Mouse (Mus musculus): ENCODE measurements around the gene Camk2g.
A peak's percentile ranks its signal among the peaks of the same experiment; 100 is the strongest.
"Not testable (repeated sequence)": the region's sequence is repeated elsewhere in the genome, so short reads cannot be mapped to it uniquely, and the experiment has no call there.

Gene Camk2g

DNA sequence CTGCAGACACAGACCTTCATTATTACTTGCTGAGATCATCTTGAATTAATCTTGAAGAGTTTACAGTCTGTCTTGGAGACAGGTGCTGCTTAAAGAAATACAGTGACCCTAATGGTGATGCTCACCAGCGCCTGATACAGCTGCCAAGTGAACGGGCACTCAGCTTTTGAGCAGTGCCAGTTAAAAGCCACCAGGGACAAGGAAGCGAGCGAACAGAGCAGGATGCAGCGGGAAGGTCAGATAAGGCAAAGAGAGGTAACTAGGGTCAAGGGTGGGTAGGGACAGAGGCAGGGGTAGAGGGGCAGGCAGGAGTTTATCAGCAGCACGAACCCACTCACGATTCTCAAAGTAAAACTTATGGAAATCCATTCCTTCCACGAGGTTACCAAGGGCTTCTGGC, 55.4 kb downstream of the Camk2g start:
- no peak for DNase-seq (ENCODE audit: low spot score in 2 of 2)

GRCm38 (mm10) chr14:20737306-20737705, 56.6 kb downstream of the Camk2g start:
- DNase-seq (ENCODE audit: low spot score in 2 of 2): peak in 1 of 2 experiments; percentile 55

DNA sequence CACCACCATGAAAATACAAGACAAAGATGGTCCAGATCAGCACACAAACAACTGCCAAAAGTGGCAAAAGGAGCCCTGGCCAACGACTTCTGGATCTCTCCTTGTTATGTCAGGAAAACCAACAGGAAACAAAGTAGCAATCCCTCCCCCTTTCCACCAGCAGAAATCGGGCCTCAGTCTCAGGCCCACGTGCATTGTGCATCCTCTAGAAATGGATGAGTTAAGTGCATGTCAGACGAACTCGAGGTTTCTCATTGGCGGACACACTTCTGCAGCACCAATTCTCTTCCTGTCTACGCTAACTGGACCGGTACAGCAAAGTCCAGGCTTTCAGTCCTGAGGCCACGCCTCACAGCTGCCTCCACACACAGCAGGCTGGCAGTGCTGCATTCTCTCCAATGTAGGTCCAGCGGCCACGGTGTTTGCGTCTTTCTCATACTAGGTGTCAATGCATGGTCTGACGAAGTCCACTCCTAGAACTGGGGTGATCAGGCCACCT, 57.9 kb downstream of the Camk2g start:
- DNase-seq (ENCODE audit: low spot score in 2 of 2): no peak

DNA sequence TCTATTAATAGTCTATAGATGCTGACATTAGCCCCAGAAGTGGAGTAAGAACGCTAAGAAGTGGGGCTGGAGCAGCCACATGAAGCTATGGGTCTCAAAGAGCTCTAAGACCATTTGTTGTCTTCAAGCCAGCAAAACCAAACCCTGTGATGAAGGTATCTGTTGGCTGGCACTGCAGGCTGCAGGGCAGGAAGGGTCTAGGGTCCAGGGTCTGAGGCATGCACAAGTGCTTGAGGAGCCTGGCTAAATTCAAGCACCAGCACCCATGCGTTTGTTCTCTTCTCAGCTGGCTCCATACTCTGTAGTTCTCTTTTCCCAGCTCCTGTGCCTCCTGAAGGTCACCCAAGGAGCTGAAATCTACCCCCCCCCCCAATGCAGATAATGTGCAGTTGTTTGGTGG, 58.8 kb downstream of the Camk2g start:
- DNase-seq (ENCODE audit: low spot score in 2 of 2): no peak

- peak; percentile 72 to 82 for DNase-seq (ENCODE audit: low spot score in 2 of 2)
These were observed 59.7 kb downstream of the Camk2g start, which contains the start of gene Ndst2 for GRCm38 (mm10) chr14:20733952-20734774. TSS of gene Ndst2 (minus strand) at chr14:20734562.

- DNase-seq (ENCODE audit: low spot score in 2 of 2): no peak
These were observed 60.6 kb downstream of the Camk2g start for GRCm38 (mm10) chr14:20733041-20733951.

DNA sequence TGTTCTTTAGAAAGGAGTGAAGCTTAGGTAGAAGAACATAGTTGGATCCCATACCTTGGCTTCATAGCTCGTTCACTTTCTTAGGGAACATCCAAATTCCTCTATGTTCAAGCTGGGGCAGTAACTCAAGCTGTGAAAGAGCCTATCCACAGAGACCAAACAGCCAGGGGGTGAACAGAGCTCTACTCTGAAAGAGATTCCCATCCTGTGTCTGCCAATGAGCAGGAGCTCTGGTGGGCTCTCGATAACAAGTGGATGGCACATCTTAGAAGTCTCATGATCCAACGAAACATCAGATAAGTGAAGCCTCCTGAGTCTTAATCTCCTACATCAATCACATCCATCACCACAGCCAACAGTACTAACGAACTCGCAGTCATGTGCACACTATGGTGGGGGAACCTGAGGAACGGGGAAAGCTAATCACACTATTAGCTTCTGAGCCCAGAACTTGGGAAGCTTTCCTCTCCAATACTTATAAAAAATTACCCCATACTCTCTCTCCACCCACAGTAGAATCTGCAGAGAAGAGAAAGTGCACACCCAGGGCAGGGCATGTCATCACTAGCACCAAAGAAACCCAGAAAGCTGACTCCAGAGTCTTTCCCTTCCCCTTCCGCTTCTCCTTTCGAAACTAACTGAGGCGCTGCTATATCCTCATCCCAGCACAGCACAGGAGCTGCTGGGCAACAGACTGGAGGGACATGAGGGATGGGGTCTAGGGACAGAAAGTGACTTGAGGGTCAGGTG, 62.9 kb downstream of the Camk2g start:
- DNase-seq (ENCODE audit: low spot score in 2 of 2): no peak

DNA sequence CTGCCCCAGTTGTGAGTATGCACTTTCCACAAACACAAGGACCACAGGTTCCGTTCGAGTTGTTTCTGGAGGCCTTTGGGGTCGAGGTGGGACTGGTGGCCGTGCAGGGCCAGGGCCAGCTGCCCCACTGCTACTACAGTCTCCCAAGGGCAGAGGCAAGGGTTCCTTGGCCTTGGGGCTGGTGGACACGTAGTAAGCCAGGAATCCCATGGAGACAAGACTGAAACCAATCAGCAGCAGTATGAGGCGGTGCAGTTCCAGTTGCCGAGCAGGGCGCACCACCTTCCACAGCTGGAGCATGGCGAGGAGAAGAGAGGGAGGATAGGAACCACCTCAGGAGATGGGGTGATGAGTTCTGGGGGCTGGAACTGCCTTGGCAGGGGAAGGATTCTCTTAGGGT, 64.0 kb downstream of the Camk2g start:
- DNase-seq (ENCODE audit: low spot score in 2 of 2): no peak

- no peak for DNase-seq (ENCODE audit: low spot score in 2 of 2)
These were observed 68.1 kb downstream of the Camk2g start for GRCm38 (mm10) chr14:20725660-20726339.

DNA sequence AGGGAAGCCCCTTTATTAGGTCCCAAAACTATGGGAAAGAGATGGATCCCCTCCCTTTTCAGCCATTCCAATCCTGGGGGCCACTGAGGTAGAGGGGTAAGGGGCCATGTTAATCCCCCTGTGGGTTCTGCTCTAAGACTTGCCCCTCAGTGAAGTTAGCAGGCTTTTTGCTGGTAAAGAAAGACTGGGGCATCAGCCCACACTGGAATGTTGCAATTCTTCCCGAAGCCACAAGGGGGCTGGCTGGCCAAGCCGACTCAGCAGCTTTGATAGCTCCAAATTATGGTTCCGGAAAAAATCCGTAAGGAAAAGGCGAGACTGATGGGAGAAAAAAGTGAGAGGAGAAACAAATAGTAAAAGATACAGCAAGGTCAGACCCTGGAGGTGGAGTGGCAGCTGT, 69.8 kb downstream of the Camk2g start:
- peak in 1 of 2 experiments; percentile 74 for DNase-seq (ENCODE audit: low spot score in 2 of 2)

GRCm38 (mm10) chr14:20723006-20723405, 70.9 kb downstream of the Camk2g start:
- DNase-seq (ENCODE audit: low spot score in 2 of 2): no peak

DNA sequence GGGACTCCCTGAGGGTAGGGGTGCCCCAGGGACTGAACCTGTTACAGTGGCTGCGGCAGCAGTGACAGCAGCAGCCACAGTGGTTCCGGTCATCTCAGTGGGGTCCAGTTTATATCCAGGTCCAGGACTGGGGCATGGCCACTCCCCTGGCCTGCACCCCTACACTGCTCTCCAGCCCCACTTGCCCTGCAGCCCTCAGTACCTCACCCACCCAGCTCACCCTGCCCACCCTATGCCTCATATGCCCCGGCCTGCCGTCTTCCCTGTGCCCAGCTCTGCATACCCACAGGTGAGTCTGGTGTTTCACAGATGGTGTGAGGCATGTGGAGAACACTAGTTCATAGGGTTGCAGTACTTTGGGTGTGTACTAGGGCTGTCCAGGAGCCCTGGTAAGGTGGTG, 72.5 kb downstream of the Camk2g start:
- DNase-seq (ENCODE audit: low spot score in 2 of 2): no peak

GRCm38 (mm10) chr14:20719767-20720166, 74.1 kb downstream of the Camk2g start:
- no peak for DNase-seq (ENCODE audit: low spot score in 2 of 2)

- DNase-seq (ENCODE audit: low spot score in 2 of 2): no peak
These were observed 75.4 kb downstream of the Camk2g start for GRCm38 (mm10) chr14:20718443-20718842.

DNA sequence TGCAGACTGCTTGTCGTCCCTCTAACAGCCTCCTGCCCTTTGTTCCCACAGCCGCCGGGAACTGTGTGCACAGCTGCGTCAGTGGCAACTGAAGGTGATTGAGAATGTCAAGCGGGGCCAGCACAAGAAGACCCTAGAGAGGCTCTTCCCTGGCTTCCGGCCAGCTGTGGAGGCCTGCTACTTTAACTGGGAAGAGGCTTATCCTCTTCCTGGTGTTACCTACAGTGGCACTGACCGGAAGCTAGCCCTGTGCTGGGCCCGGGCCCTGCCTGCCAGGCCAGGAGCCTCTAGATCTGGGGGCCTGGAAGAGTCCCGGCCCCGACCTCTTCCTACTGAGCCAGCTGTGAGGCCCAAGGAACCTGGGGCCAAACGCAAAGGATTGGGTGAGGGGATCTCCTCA, 80.1 kb downstream of the Camk2g start:
- no peak for DNase-seq (ENCODE audit: low spot score in 2 of 2)

DNA sequence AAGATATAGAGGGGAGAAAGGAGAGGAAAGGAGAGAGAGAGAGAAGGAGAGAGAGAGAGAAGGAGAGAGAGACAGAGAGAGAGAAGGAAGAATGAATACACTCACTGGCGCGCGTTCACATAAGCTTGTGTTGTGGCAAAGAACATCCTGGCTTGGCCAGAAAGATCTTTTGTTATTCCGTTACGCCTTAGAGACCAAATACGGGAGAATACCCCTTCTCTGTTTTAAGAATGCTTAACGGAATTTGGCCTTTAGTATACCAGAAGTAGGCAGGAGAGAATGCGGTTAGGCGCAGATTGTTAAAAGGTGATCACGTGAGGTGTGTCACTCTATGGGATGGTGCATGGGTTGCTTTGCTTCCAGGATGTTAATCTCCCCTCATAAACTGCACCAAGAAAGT, 85.6 kb downstream of the Camk2g start:
- no peak for DNase-seq (ENCODE audit: low spot score in 2 of 2)

- peak; percentile 66 to 82 for DNase-seq (ENCODE audit: low spot score in 2 of 2)
These were observed 86.4 kb downstream of the Camk2g start, which contains the start of gene Zswim8 for GRCm38 (mm10) chr14:20707201-20708190. TSS of gene Zswim8 (plus strand) at chr14:20707552.

DNA sequence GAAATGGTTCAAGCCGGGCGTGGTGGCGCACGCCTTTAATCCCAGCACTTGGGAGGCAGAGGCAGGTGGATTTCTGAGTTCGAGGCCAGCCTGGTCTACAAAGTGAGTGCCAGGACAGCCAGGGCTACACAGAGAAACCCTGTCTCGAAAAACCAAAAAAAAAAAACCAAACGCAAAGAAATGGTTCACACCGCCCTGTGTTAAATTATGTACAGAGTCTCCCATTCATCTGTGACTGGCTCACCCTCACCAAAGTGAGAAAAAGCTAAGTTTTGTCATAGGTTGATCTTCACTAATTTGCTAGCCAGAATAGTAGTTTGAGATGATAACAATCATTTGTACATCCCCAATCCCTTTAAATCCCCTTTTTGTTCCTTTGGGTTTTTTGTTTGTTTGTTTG, 90.4 kb downstream of the Camk2g start:
- not testable (repeated sequence) for DNase-seq (ENCODE audit: low spot score in 2 of 2)

- peak; percentile 84 to 93 for DNase-seq (ENCODE audit: low spot score in 2 of 2)
These were observed 91.0 kb downstream of the Camk2g start, which contains the start of gene Chchd1 for GRCm38 (mm10) chr14:20702741-20703381. TSS of gene Chchd1 (plus strand) at chr14:20703006.
